Mouse (Mus musculus) heart, postnatal 10 days (tissue): ENCODE data around the gene Nudt15. TPM values are rescaled to one million over a fixed set of nuclear protein-coding genes. Genes with fewer than 3 reads are reported as not detected.

Source experiments
- DNase-seq, 2 experiments: peaks; one replicate each; pipeline ENCODE4 v3.0.0; 2021
- intact Hi-C: fragments of 180-260 bp; cut with DNase I; formaldehyde crosslinking; loops from one replicate; pipeline ENCODE4 v1.15.1; 2025
- total RNA-seq, 2 experiments: library from RNA; stranded (reverse); gene quantifications; 2 replicates each; pipeline ENCODE4 v1.2.3; 2021

Nudt15 gene
- total RNA-seq, 2 experiments from 2014 or later: 5.3 to 7.5 TPM

GRCm38 (mm10) chr14:73508630-73509395 lies 39.2 kb downstream of the Nudt15 start:
- intact Hi-C loops: no loop called here
- no peak for DNase-seq

- DNase-seq: no peak
- intact Hi-C loops: no loop called here
Measured at GRCm38 (mm10) chr14:73507702-73508376, 40.2 kb downstream of the Nudt15 start.

- intact Hi-C loops: no loop called here
- DNase-seq: no peak
Measured at GRCm38 (mm10) chr14:73507200-73507599, 40.8 kb downstream of the Nudt15 start.

GRCm38 (mm10) chr14:73506283-73506682 lies 41.8 kb downstream of the Nudt15 start:
- intact Hi-C loops: no loop called here
- DNase-seq: peak in 1 of 2 experiments; percentile 25

- DNase-seq: peak in 1 of 2 experiments; percentile 13
- intact Hi-C loops: loop anchor here (2.0 kb wide), 1 partner anchor 23 kb away; no protein-coding TSS in a partner anchor
Measured at GRCm38 (mm10) chr14:73503237-73503933, 44.7 kb downstream of the Nudt15 start.

- intact Hi-C loops: loop anchor here (2.0 kb wide), 1 partner anchor 22 kb away; no protein-coding TSS in a partner anchor
- DNase-seq: peak; percentile 48 to 55
Measured at GRCm38 (mm10) chr14:73502591-73503184, 45.4 kb downstream of the Nudt15 start.

- intact Hi-C loops: loop anchor here (2.0 kb wide), 1 partner anchor 21 kb away; no protein-coding TSS in a partner anchor
Measured at GRCm38 (mm10) chr14:73501721-73502120, 46.3 kb downstream of the Nudt15 start.

GRCm38 (mm10) chr14:73501283-73501682 lies 46.8 kb downstream of the Nudt15 start:
- DNase-seq: no peak
- intact Hi-C loops: no loop called here

More at GRCm38 (mm10) chr14:73501721-73502120, 46.3 kb downstream of the Nudt15 start:
- no peak for DNase-seq

- DNase-seq: peak; percentile 17 to 48
- intact Hi-C loops: no loop called here
Measured at GRCm38 (mm10) chr14:73495753-73496152, 52.3 kb downstream of the Nudt15 start.

GRCm38 (mm10) chr14:73494122-73494521 lies 53.9 kb downstream of the Nudt15 start:
- intact Hi-C loops: no loop called here
- no peak for DNase-seq

- no peak for DNase-seq
- intact Hi-C loops: no loop called here
Measured at GRCm38 (mm10) chr14:73493356-73493755, 54.7 kb downstream of the Nudt15 start.

GRCm38 (mm10) chr14:73486641-73487040 lies 61.4 kb downstream of the Nudt15 start:
- peak in 1 of 2 experiments; percentile 25 for DNase-seq
- intact Hi-C loops: no loop called here

- intact Hi-C loops: no loop called here
Measured at GRCm38 (mm10) chr14:73484366-73485110, 63.5 kb downstream of the Nudt15 start.

GRCm38 (mm10) chr14:73483516-73484229 lies 64.4 kb downstream of the Nudt15 start:
- intact Hi-C loops: no loop called here
- DNase-seq: no peak

More at GRCm38 (mm10) chr14:73484366-73485110, 63.5 kb downstream of the Nudt15 start:
- no peak for DNase-seq

- DNase-seq: no peak
- intact Hi-C loops: loop anchor here (2.0 to 5.0 kb wide), 3 partner anchors 23 to 372 kb away; no protein-coding TSS in a partner anchor
Measured at GRCm38 (mm10) chr14:73479771-73480170, 68.3 kb downstream of the Nudt15 start.

- DNase-seq: no peak
- intact Hi-C loops: loop anchor here (5.0 kb wide), 2 partner anchors 176 to 371 kb away; no protein-coding TSS in a partner anchor
Measured at GRCm38 (mm10) chr14:73478321-73478720, 69.7 kb downstream of the Nudt15 start.

- intact Hi-C loops: loop anchor here (5.0 kb wide), 2 partner anchors 175 to 370 kb away; no protein-coding TSS in a partner anchor
- no peak for DNase-seq
Measured at GRCm38 (mm10) chr14:73477077-73477476, 71.0 kb downstream of the Nudt15 start.

GRCm38 (mm10) chr14:73476361-73476934 lies 71.6 kb downstream of the Nudt15 start:
- intact Hi-C loops: loop anchor here (5.0 kb wide), 2 partner anchors 174 to 369 kb away; no protein-coding TSS in a partner anchor
- DNase-seq: peak in 1 of 2 experiments; percentile 19
